Mouse (Mus musculus) stomach, embryonic 15.5 days (tissue): ENCODE data around the gene Kcnd1. TPM values are rescaled to one million over a fixed set of nuclear protein-coding genes. Genes with fewer than 3 reads are reported as not detected.
"Not testable (repeated sequence)": the region's sequence is repeated elsewhere in the genome, so short reads cannot be mapped to it uniquely, and the experiment has no call there.

Source experiments
- ATAC-seq: fragments of 200-750 bp; cut with Nextera tagmentation; 2 replicates; pipeline ENCODE4 v1.8.0; 2017; ENCODE audit warnings: low read depth, moderate number of reproducible peaks, moderate TSS enrichment; ENCODE audit not compliant: insufficient read depth, low FRiP score
- H3K27ac ChIP-seq: fragments of 300-500 bp; sonication (generic); 2 replicates; pipeline ENCODE4 v1.5.1; 2015; ENCODE audit warnings: mild to moderate bottlenecking, inconsistent platforms
- H3K27me3 ChIP-seq: fragments of 300-500 bp; sonication (generic); replicated peaks from 2 replicates; pipeline ENCODE4 v1.6.1; 2015; ENCODE audit warnings: inconsistent platforms
- H3K36me3 ChIP-seq: fragments of 300-500 bp; sonication (generic); 2 replicates; pipeline ENCODE4 v1.6.1; 2015; ENCODE audit warnings: inconsistent platforms
- H3K4me1 ChIP-seq: fragments of 300-500 bp; sonication (generic); 2 replicates; pipeline ENCODE4 v1.6.1; 2015; ENCODE audit warnings: inconsistent platforms
- H3K4me2 ChIP-seq: fragments of 300-500 bp; sonication (generic); 2 replicates; pipeline ENCODE4 v1.6.1; 2015; ENCODE audit warnings: mild to moderate bottlenecking, inconsistent platforms
- H3K4me3 ChIP-seq: fragments of 300-500 bp; sonication (generic); replicated peaks from 2 replicates; pipeline ENCODE4 v1.5.1; 2015; ENCODE audit warnings: inconsistent platforms
- H3K9ac ChIP-seq: fragments of 300-500 bp; sonication (generic); 2 replicates; pipeline ENCODE4 v1.6.1; 2015; ENCODE audit warnings: inconsistent platforms
- H3K9me3 ChIP-seq: fragments of 300-500 bp; sonication (generic); 2 replicates; pipeline ENCODE4 v1.6.1; 2016; ENCODE audit warnings: inconsistent platforms
- WGBS: fragments of 180-500 bp; shearing (Covaris S2); methylation state at CpG from one replicate; pipeline ENCODE4 v1.1.7; 2015; 5-methylcytosine and 5-hydroxymethylcytosine counted together
- polyA plus RNA-seq: library from polyadenylated mRNA; unstranded; fragments of >200 nt; fragmentation: Nextera tagmentation; extraction: Ambion mirVana; gene quantifications from 2 replicates; pipeline ENCODE4 v1.2.1, GENCODE M21; 2015

Gene Kcnd1
- polyA plus RNA-seq, 1 experiment from 2014 or later = 1.5 TPM

GRCm38 (mm10) chrX:7795016-7795415, 27.1 kb upstream of the Kcnd1 start:
- no peak for ATAC-seq
- H3K4me1 ChIP-seq = no peaks in the 10 kb centered on the region
- no peaks in the 10 kb centered on the region for H3K27me3 ChIP-seq
- WGBS = 27% methylated on average over 7 of the region's 7 CpGs
- no peaks in the 10 kb centered on the region for H3K36me3 ChIP-seq
- H3K4me2 ChIP-seq = no peak overlapping the region
- no peaks in the 10 kb centered on the region for H3K9me3 ChIP-seq
- H3K9ac ChIP-seq = no peak overlapping the region
- H3K27ac ChIP-seq = no peak overlapping the region
- no peak overlapping the region for H3K4me3 ChIP-seq

DNA sequence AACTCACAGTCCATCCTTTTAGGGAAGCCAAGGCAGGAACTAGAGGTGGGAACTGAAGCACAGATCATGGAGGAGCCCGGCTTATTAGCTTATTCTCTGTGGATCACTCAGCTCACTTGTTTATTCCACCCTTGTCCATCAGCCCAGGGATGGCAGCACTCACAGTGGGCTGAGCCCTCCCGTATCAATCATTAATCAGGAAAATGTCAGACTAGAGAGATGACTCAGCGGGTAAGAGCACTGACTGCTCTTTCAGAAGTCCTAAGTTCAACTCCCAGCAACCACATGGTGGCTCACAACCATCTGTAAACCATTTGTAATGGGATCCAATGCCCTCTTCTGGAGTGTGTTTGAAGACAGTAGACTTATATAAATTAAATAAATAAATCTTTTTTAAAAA, 24.8 kb upstream of the Kcnd1 start:
- no peak overlapping the region for H3K27ac ChIP-seq
- no peak overlapping the region for H3K9ac ChIP-seq
- no peak for ATAC-seq
- 64% methylated on average over 3 of the region's 3 CpGs for WGBS
- no peak overlapping the region for H3K4me3 ChIP-seq
- no peaks in the 10 kb centered on the region for H3K36me3 ChIP-seq
- H3K4me1 ChIP-seq = no peaks in the 10 kb centered on the region
- H3K9me3 ChIP-seq = no peaks in the 10 kb centered on the region
- H3K4me2 ChIP-seq = no peak overlapping the region
- H3K27me3 ChIP-seq = no peaks in the 10 kb centered on the region

- WGBS = 85% methylated on average over 2 of the region's 2 CpGs
- not testable (repeated sequence) for H3K36me3 ChIP-seq, H3K4me2 ChIP-seq, H3K27ac ChIP-seq, H3K27me3 ChIP-seq, H3K9me3 ChIP-seq, ATAC-seq, H3K4me3 ChIP-seq, H3K4me1 ChIP-seq, H3K9ac ChIP-seq
Measured at GRCm38 (mm10) chrX:7802157-7802556, 19.9 kb upstream of the Kcnd1 start.

DNA sequence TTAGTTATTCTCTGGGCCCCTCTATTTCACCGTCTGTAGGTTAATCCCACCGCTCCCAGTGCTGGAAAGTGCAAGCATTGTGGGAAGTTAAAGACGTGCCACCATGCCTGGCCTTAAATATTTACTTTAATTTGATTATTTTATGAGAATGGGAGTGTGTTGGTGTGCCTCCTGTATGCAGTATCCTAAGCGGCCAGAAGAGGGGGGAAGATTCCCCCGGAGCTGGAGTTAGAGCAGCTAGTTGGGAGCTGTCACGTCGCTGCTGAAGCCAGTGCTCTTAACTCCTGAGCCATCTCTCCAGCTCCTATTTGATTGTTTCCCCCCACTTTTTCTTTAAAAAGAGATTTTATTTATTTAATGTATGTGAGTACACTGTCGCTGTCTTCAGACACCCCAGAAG, 7.1 kb upstream of the Kcnd1 start:
- H3K4me1 ChIP-seq, H3K4me2 ChIP-seq, H3K27ac ChIP-seq, H3K36me3 ChIP-seq, H3K27me3 ChIP-seq, H3K4me3 ChIP-seq, H3K9ac ChIP-seq, H3K9me3 ChIP-seq, ATAC-seq: not testable (repeated sequence)
- 52% methylated on average over 8 of the region's 8 CpGs for WGBS

- no peaks in the 10 kb centered on the region for H3K4me1 ChIP-seq
- WGBS = 76% methylated on average over 1 of the region's 1 CpGs
- no peak overlapping the region for H3K9ac ChIP-seq
- H3K4me2 ChIP-seq = no peak overlapping the region
- H3K36me3 ChIP-seq = no peaks in the 10 kb centered on the region
- ATAC-seq = no peak
- H3K4me3 ChIP-seq = no peak overlapping the region
- no peak overlapping the region for H3K27ac ChIP-seq
- no peaks in the 10 kb centered on the region for H3K27me3 ChIP-seq
- no peaks in the 10 kb centered on the region for H3K9me3 ChIP-seq
Measured at GRCm38 (mm10) chrX:7837146-7837545, 15.1 kb downstream of the Kcnd1 start.

GRCm38 (mm10) chrX:7840842-7841162, 18.7 kb downstream of the Kcnd1 start:
- ATAC-seq = no peak
- Histone ChIP-seq H3K9ac (no peak overlapping the region), H3K9me3 (no peaks in the 10 kb centered on the region), H3K27me3 (no peaks in the 10 kb centered on the region), H3K36me3 (no peaks in the 10 kb centered on the region), H3K4me2 (peak overlapping the region; percentile 50), H3K4me3 (peak overlapping the region; percentile 31), H3K27ac (peak overlapping the region; percentile 95; the same call in 1 of the 2 replicates), H3K4me1 (no peaks in the 10 kb centered on the region)
- WGBS = 8% methylated on average over 7 of the region's 7 CpGs

- H3K27ac ChIP-seq = peak within 1 kb of the TSS; percentile 95
- 13% methylated on average over 74 of the region's 74 CpGs for WGBS
- no peaks in the 10 kb centered on the region for H3K36me3 ChIP-seq
- no peaks in the 10 kb centered on the region for H3K4me1 ChIP-seq
- ATAC-seq = peak; percentile 96
- H3K4me2 ChIP-seq = peak within 1 kb of the TSS; percentile 60
- no peaks in the 10 kb centered on the region for H3K27me3 ChIP-seq
- no peaks in the 10 kb centered on the region for H3K9me3 ChIP-seq
- peak within 1 kb of the TSS; percentile 67 for H3K4me3 ChIP-seq
- peak within 1 kb of the TSS; percentile 68 for H3K9ac ChIP-seq
Measured at GRCm38 (mm10) chrX:7841163-7842162, 19.4 kb downstream of the Kcnd1 start, which contains the start of gene Otud5. Gene Otud5, plus strand, starts transcription at chrX:7841364.

DNA sequence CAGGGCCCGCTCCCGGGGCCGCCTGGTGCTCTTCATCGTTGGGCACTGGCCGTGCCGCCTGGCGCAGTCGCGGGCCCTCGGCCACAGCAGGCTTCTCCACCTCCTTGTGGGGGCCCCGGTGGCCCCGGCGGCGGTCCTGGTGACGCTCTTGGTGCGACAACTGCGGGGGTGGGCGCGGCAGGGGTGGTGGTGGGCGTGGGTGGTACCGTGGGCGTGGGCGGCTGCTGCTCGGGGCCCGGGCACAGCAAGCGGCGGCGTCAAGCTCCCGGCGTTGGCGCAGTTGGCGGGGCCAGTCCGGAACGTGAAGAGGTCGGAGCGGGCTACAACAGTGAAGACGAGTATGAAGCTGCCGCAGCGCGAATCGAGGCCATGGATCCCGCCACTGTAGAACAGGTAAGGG, 20.2 kb downstream of the Kcnd1 start:
- ATAC-seq = no peak
- H3K36me3 ChIP-seq = no peaks in the 10 kb centered on the region
- H3K9ac ChIP-seq = peak overlapping the region; percentile 68
- H3K27me3 ChIP-seq = no peaks in the 10 kb centered on the region
- H3K4me2 ChIP-seq = peak overlapping the region; percentile 60
- H3K4me3 ChIP-seq = peak overlapping the region; percentile 67
- 18% methylated on average over 41 of the region's 42 CpGs for WGBS
- H3K27ac ChIP-seq = peak overlapping the region; percentile 87
- no peaks in the 10 kb centered on the region for H3K4me1 ChIP-seq
- no peaks in the 10 kb centered on the region for H3K9me3 ChIP-seq

DNA sequence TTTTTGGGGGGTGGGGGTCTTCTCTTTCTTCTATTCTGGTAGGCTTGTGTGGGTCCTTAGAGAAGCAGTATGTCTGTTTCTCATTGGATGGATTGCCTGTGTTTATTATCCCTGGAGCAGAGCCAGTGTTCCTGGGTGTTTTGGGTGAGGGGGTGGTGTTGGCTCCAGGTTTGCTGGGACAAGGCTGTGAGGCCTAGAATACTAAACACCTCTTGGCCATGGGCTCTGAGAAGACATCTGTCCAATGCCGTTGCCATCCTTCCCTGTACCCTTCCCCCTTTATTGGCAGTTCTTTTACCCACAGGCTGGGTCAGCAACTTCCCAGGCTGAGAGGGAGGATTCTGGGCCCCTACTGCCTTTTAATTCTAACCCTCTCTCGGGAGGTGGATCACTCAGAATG, 25.8 kb downstream of the Kcnd1 start:
- H3K4me1 ChIP-seq = no peaks in the 10 kb centered on the region
- H3K4me2 ChIP-seq = no peak overlapping the region
- ATAC-seq = no peak
- no peak overlapping the region for H3K4me3 ChIP-seq
- WGBS = 80% methylated on average over 2 of the region's 2 CpGs
- no peaks in the 10 kb centered on the region for H3K9me3 ChIP-seq
- H3K36me3 ChIP-seq = no peaks in the 10 kb centered on the region
- no peaks in the 10 kb centered on the region for H3K27me3 ChIP-seq
- no peak overlapping the region for H3K27ac ChIP-seq
- H3K9ac ChIP-seq = no peak overlapping the region

- ATAC-seq = no peak
- H3K27me3 ChIP-seq = no peaks in the 10 kb centered on the region
- no peak overlapping the region for H3K27ac ChIP-seq
- no peak overlapping the region for H3K4me3 ChIP-seq
- H3K36me3 ChIP-seq = no peaks in the 10 kb centered on the region
- H3K9ac ChIP-seq = no peak overlapping the region
- H3K4me1 ChIP-seq = no peaks in the 10 kb centered on the region
- H3K4me2 ChIP-seq = no peak overlapping the region
- H3K9me3 ChIP-seq = no peaks in the 10 kb centered on the region
- WGBS = 39% methylated on average over 2 of the region's 2 CpGs
Measured at GRCm38 (mm10) chrX:7854578-7854977, 32.5 kb downstream of the Kcnd1 start.

GRCm38 (mm10) chrX:7859191-7859753, 37.2 kb downstream of the Kcnd1 start:
- WGBS = 85% methylated on average over 3 of the region's 3 CpGs
- no peak for ATAC-seq
- Histone ChIP-seq H3K9me3 (no peaks in the 10 kb centered on the region), H3K27me3 (no peaks in the 10 kb centered on the region), H3K9ac (no peak overlapping the region), H3K36me3 (no peaks in the 10 kb centered on the region), H3K4me1 (no peaks in the 10 kb centered on the region), H3K4me3 (no peak overlapping the region), H3K4me2 (no peak overlapping the region), H3K27ac (no peak overlapping the region)

GRCm38 (mm10) chrX:7863181-7863580, 41.1 kb downstream of the Kcnd1 start:
- ATAC-seq = no peak
- H3K4me2 ChIP-seq = no peak overlapping the region
- no peaks in the 10 kb centered on the region for H3K4me1 ChIP-seq
- no peak overlapping the region for H3K4me3 ChIP-seq
- H3K27me3 ChIP-seq = no peaks in the 10 kb centered on the region
- no peaks in the 10 kb centered on the region for H3K9me3 ChIP-seq
- no peaks in the 10 kb centered on the region for H3K36me3 ChIP-seq
- no peak overlapping the region for H3K27ac ChIP-seq
- 81% methylated on average over 1 of the region's 1 CpGs for WGBS
- no peak overlapping the region for H3K9ac ChIP-seq
